Mouse (Mus musculus) megakaryocyte, embryonic 14.5 days (primary cell): Measurements from ENCODE around the gene Emc6. TPM values are rescaled to one million over a fixed set of nuclear protein-coding genes. Genes with fewer than 3 reads are reported as not detected.

Experiments used
- H3K27me3 ChIP-seq: replicated peaks from 2 replicates; pipeline ENCODE3; 2012; ENCODE audit warnings: inconsistent platforms
- H3K36me3 ChIP-seq: replicated peaks from 2 replicates; pipeline ENCODE3; 2012; ENCODE audit warnings: low read length, inconsistent platforms, mixed read lengths
- H3K4me1 ChIP-seq: 2 replicates; pipeline ENCODE4 v1.6.1; 2012; ENCODE audit warnings: inconsistent platforms
- H3K4me3 ChIP-seq: replicated peaks from 2 replicates; pipeline ENCODE3; 2012; ENCODE audit warnings: moderate library complexity, mild to moderate bottlenecking, inconsistent platforms
- H3K9me3 ChIP-seq: 2 replicates; pipeline ENCODE4 v1.6.1; 2012; ENCODE audit warnings: inconsistent platforms
- FLI1 ChIP-seq: IDR thresholded peaks from 2 replicates; pipeline ENCODE4 v1.6.1; 2012; ENCODE audit warnings: low read length, inconsistent platforms, mixed read lengths
- GATA1 ChIP-seq: IDR thresholded peaks from 3 replicates; pipeline ENCODE4 v1.6.1; 2012; ENCODE audit warnings: mixed read lengths, low read length, inconsistent platforms, borderline replicate concordance
- polyA plus RNA-seq: library from polyadenylated mRNA; stranded (reverse); fragments of >175 nt; gene quantifications from 2 replicates; pipeline ENCODE4 v1.2.3, GENCODE M21; 2012; ENCODE audit warnings: low replicate concordance; ENCODE audit not compliant: insufficient read depth

Gene Emc6
- polyA plus RNA-seq, 1 experiment = 170 TPM

DNA sequence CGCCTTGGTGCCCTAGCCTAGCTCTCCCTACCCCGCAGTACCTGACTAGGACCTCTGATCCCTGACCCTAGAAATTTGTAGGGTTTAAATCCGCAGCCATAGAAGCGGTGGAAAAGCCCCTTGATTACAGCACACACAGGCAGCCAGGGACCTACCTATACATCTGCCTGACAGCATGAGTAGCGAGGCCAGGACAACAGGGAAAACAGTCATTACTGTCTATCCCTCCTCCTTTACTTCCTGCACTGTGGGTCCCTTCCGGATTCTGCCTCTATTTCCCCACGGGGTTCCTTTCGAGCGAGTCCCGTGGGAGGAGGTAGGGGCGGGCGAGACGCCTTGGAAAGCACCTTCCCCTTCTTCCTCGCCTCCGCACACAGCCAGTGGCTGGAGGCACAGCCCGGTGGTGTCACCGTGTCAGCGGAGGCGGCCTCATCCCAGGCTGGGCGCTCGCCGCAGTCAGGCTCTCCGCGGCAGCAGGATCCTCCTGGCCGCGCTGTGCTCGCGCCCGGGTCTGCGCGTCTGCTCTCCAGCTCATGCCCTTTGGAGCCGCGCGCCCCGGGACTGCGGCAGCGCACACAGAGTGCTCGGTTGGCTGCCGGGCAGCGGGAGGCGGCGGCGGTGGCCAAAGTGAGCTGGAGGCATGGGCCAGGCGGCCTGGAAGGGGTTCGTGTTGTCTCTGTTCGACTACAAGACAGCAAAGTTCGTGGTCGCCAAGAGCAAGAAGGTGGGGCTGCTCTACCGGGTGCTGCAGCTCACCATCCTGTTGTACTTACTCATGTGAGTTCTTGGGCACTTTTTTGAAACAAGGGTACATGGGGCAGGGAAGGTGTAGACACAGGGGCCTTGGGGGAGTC lies 16.7 kb downstream of the Emc6 start, which contains the start of gene P2rx5:
Gene P2rx5, plus strand, starts transcription at position 465 of the 854 bp plus-strand sequence.
- no peak for TF ChIP-seq FLI1
- no peak for TF ChIP-seq GATA1
- Histone ChIP-seq H3K9me3 (no peaks in the 10 kb centered on the region), H3K27me3 (peaks cover 56% of the 10 kb centered on the region), H3K4me1 (peaks cover 43% of the 10 kb centered on the region), H3K36me3 (no peaks in the 10 kb centered on the region), H3K4me3 (peak within 1 kb of the TSS; percentile 91)

DNA sequence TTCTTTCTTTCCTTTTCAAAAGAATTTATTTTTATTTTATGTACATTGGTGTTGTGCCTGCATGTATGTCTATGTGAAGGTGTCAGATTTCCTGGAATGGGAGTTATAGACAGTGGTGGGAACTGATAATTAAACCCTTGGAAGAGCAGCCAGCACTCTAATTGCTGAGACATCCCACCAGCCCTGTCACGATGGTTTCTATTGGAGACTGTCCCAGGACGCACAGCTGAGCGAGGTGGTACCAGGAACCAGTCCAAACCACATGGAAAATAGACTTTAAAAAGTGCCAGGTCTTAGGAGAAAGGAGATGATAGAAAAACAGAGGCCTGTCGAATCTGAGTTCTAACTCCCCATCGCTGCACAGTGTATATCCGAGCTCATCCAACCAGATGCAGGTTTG lies 21.8 kb downstream of the Emc6 start:
- Histone ChIP-seq H3K9me3 (no peaks in the 10 kb centered on the region), H3K27me3 (peaks cover 67% of the 10 kb centered on the region), H3K36me3 (no peaks in the 10 kb centered on the region), H3K4me1 (peaks cover 8% of the 10 kb centered on the region), H3K4me3 (no peak overlapping the region)
- no peak for TF ChIP-seq GATA1
- no peak for TF ChIP-seq FLI1

DNA sequence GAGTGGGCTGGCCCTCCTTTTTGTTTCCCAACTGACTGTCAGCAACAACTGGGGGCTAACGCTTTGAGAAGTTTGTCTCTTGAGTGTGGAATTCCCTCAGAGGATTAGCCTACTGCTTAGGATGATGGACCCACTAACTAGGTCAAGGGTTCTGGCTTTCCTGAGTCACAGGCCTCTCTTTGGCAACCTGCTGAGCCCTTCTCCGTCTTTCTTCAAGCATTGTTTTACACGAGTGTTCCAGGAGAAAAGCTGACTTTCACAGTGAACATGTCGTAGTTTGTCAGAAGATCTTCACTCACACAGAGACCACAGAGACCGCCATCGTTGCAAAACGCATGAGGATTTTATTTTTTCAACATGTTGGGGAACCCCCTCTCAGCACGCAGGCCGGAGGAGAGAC lies 28.6 kb downstream of the Emc6 start:
- Histone ChIP-seq H3K4me3 (no peak overlapping the region), H3K4me1 (peaks cover 12% of the 10 kb centered on the region), H3K27me3 (peaks cover 17% of the 10 kb centered on the region), H3K9me3 (no peaks in the 10 kb centered on the region), H3K36me3 (no peaks in the 10 kb centered on the region)
- TF ChIP-seq GATA1 (no peak), FLI1 (no peak)

DNA sequence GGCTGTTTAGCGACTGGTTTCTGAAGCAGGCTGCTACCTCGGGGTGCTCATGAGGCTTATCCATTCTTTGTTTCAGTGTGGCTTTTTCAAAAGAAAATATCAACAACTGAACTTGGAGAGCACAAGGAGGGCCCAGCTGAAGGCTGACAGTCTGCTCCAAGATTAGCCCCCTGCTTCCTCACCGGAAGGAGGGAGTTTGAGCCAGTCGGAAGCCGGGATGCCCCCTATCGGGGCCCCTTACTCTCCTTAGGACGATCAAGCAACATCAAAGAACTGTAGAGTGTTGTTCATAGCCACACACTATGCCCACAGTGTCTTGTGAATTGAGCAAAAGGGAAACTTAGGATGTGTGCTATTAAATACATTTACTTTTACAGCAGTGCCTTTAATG lies 29.9 kb downstream of the Emc6 start:
- TF ChIP-seq GATA1 (no peak), FLI1 (no peak)
- no peaks in the 10 kb centered on the region for H3K9me3 ChIP-seq
- H3K4me1 ChIP-seq = peaks cover 15% of the 10 kb centered on the region
- H3K36me3 ChIP-seq = no peaks in the 10 kb centered on the region
- H3K4me3 ChIP-seq = no peak overlapping the region
- H3K27me3 ChIP-seq = peaks cover 13% of the 10 kb centered on the region

- Histone ChIP-seq H3K9me3 (no peaks in the 10 kb centered on the region), H3K4me1 (peaks cover 15% of the 10 kb centered on the region), H3K27me3 (peaks cover 13% of the 10 kb centered on the region), H3K36me3 (no peaks in the 10 kb centered on the region), H3K4me3 (no peak overlapping the region)
- TF ChIP-seq FLI1 (no peak), GATA1 (no peak)
These were observed 30.5 kb downstream of the Emc6 start for GRCm38 (mm10) chr11:73146026-73146974.

DNA sequence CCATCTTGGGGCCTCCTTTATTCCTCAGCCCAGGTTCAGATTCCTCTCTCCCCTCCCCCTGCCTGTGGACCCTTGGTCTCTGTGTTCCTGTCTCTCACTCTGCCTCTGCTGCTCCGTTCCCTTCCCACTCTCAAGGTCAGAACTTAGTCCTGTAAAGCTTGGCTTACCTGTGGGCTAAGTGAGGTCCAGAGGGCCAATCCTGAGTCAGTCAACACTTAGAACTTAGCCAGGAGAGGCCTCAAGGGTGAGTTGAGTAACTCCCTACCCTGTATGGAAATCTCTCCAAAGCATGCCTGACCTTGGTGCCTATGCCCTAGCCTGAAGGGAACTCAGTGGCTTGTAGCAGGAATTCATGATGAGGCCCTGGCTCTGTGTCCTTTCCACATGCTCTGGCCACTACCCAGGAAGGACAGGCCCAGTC lies 32.6 kb downstream of the Emc6 start:
- no peak for TF ChIP-seq GATA1
- H3K27me3 ChIP-seq = peaks cover 12% of the 10 kb centered on the region
- H3K4me1 ChIP-seq = peaks cover 15% of the 10 kb centered on the region

DNA sequence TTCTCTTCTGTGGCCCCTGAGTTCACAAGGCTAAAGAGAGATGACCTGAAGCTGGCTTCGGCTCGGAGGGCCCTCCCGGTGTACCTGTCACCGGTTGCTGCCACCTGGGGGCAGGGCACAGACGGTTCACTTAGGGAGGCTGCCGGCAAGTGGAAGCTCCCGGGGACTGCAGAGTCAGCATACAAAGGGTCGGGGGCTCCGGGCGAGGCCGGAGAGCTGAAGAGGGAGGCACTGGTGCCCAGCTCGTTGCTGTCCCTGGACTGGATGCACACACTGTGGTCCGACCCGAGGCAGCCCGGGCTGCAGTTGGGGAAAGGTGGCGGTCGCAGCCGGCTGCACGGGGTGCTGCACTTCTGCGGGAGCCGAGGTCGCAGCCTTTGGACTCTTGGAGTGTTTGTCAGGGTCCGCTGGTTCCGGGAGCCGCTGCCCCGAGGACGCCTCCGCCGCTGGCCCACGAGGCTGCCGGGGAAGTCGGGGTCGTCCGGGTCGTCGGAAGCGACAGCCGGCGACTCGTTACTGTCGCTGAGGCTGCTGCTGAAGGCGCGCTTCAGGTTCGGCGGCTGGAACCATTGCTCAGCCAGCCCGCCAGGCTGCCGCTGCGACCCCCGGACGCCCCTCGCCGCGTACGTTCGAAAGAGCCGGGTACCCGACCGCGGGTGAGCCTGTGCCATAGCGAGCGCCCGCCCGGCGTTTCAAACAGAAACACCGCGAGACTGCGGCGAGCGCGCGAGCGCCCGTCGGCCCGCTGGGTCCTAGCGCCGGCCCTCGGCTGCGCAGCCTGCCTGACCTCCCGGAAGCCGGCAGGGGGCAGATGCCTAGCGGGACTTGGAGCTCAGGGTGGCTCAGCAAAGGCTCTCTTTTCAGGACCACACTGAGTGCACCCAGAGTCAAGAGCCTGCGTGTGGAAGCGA lies 39.0 kb downstream of the Emc6 start, which contains the start of gene Haspin:
Gene Haspin, minus strand, starts transcription at position 704 of the 911 bp plus-strand sequence.
- TF ChIP-seq FLI1 = peak; percentile 39; the same call in 1 of the 2 replicates
- TF ChIP-seq GATA1 = no peak
- H3K4me1 ChIP-seq = peaks cover 55% of the 10 kb centered on the region
- peak within 1 kb of the TSS; percentile 97 for H3K4me3 ChIP-seq
- peaks cover 18% of the 10 kb centered on the region for H3K36me3 ChIP-seq
- no peaks in the 10 kb centered on the region for H3K9me3 ChIP-seq
- H3K27me3 ChIP-seq = no peaks in the 10 kb centered on the region

More for the DNA sequence above, 32.6 kb downstream of the Emc6 start:
- no peaks in the 10 kb centered on the region for H3K36me3 ChIP-seq
- H3K9me3 ChIP-seq = no peaks in the 10 kb centered on the region
- H3K4me3 ChIP-seq = no peak overlapping the region

DNA sequence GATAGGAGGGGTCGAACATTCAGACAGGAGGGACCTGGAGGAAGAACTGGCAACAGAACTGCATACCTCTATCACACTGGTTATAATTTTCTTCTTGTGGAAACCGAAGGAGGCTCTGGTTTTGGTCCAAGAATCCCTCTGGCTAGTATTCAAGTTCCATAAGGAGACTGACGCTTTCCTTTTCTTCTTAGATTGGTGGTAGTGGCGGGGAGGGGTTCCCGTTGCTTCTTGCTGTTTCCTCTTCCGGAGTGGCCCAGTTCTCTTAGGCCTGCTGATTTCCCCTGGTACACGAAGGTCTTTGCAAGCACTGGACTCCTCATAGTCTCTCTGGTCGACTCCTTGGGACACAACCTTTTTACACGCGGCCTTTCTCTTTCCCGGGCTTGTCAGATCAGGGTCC lies 39.7 kb downstream of the Emc6 start:
- peaks cover 25% of the 10 kb centered on the region for H3K36me3 ChIP-seq
- H3K9me3 ChIP-seq = no peaks in the 10 kb centered on the region
- peak overlapping the region; percentile 97 for H3K4me3 ChIP-seq
- TF ChIP-seq GATA1 (no peak), FLI1 (no peak)
- H3K27me3 ChIP-seq = no peaks in the 10 kb centered on the region
- peaks cover 60% of the 10 kb centered on the region for H3K4me1 ChIP-seq

DNA sequence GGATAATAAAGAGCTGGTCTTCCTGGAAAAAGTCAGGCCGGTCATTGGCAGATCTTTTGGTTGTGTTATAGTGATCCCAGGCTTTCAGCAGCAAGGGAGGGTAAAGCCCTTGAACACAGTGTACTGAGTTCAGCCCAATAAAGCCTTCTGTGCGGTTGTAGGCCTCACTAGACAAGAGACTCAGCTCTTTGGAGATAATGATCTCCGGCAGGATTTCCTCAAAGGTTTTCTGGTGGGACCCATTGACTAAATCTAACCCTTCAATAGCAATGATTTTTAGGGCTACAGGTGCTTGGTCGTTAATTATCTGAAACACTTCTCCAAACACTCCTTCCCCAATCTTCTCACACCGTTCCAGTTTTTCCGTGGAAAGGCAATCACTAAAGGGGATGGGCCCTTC lies 40.2 kb downstream of the Emc6 start:
- H3K27me3 ChIP-seq = no peaks in the 10 kb centered on the region
- H3K4me3 ChIP-seq = peak overlapping the region; percentile 97
- TF ChIP-seq FLI1 (no peak), GATA1 (no peak)
- peaks cover 25% of the 10 kb centered on the region for H3K36me3 ChIP-seq
- no peaks in the 10 kb centered on the region for H3K9me3 ChIP-seq
- peaks cover 63% of the 10 kb centered on the region for H3K4me1 ChIP-seq
